Mouse (Mus musculus): ENCODE results near the gene Erf. TPM values are rescaled to one million over a fixed set of nuclear protein-coding genes. Genes with fewer than 3 reads are reported as not detected.
A peak's percentile ranks its signal among the peaks of the same experiment; 100 is the strongest.

The Erf gene
- polyA plus RNA-seq, 1 experiment from 2014 or later, result 11.0 TPM

DNA sequence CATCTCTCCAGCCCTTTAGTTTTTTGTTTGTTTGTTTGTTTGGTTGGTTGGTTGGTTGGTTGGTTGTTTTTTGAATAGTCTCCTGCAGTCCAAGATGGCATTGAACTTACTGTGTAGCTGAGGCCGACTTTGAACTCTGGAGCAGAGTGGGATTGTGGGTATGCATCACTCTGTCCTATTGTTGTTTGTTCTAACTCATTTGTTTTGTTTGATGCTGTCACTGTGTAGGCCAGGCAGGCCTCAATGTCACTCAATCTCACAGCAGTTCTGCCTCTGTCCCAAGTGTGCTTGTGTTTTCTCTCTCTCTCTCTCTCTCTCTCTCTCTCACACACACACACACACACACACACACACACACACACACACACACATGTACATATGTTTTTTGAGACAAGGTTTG lies 11.3 kb upstream of the Erf start:
- no peaks in the 10 kb centered on the region for H3K4me1 ChIP-seq (ENCODE audit: control insufficient read depth, insufficient read depth, low read length)
- ATAC-seq (ENCODE audit: insufficient read depth, low FRiP score), result no peak
- no peak overlapping the region for H3K4me2 ChIP-seq (ENCODE audit: low read depth, low read length)
- no peaks in the 10 kb centered on the region for H3K36me3 ChIP-seq (ENCODE audit: control insufficient read depth, insufficient read depth, low read length)
- no peak overlapping the region for H3K27ac ChIP-seq (ENCODE audit: low read length)
- H3K9ac ChIP-seq (ENCODE audit: low read length), result no peak overlapping the region
- WGBS, result 75% methylated on average over 1 of the region's 1 CpGs
- H3K9me3 ChIP-seq (replicated peaks; ENCODE audit: control insufficient read depth, low read length), result no peaks in the 10 kb centered on the region
- no peak overlapping the region for H3K4me3 ChIP-seq (replicated peaks; ENCODE audit: low read length)
- H3K27me3 ChIP-seq (ENCODE audit: control insufficient read depth, insufficient read depth, low read length), result no peaks in the 10 kb centered on the region

GRCm38 (mm10) chr7:25251822-25252221 lies 1.3 kb upstream of the Erf start:
- 23% methylated on average over 8 of the region's 8 CpGs for WGBS
- no peak for ATAC-seq (ENCODE audit: insufficient read depth, low FRiP score)

DNA sequence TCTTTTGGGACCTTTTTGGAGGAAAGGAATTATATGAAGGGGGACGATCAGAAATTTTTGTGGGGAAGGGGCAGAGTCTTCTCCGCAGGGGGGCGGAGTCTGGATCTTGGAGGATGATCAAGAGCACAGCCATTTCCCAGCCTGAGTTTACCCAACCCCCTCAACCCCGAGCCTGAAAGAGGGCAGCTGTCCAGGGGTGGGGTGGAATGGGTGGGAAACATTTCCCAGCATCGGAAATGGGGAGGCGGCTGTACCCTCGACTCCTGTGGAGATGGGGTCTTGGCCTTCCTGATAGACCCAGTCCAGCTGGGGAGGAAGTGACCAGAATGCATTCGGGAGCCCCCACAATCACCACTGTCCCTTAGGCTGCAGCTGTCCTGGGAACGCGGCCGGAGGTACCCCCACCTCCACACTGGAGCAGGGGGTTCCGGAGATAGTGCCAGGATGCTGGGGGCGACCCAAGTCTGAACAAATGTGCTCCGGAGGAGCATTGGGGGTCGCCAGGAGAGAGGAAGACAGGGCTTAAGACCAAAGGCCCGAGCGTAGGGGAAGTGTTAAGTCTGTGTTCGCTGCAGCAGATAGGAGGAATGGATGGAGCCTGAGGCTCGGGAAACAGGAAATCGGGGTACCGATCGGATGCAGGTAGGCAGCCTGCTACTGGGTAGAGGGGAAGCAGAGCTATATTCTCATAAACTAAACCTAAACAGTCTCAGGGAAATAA lies 670 bp upstream of the Erf start:
- peak overlapping the region; percentile 89 for H3K9ac ChIP-seq (ENCODE audit: low read length)
- H3K4me2 ChIP-seq (ENCODE audit: low read depth, low read length), result peak overlapping the region; percentile 93
- peak overlapping the region; percentile 75 for H3K4me3 ChIP-seq (replicated peaks; ENCODE audit: low read length)
- H3K4me1 ChIP-seq (ENCODE audit: control insufficient read depth, insufficient read depth, low read length), result peaks cover 33% of the 10 kb centered on the region
- H3K9me3 ChIP-seq (replicated peaks; ENCODE audit: control insufficient read depth, low read length), result no peaks in the 10 kb centered on the region
- H3K27ac ChIP-seq (ENCODE audit: low read length), result peak overlapping the region; percentile 99
- H3K36me3 ChIP-seq (ENCODE audit: control insufficient read depth, insufficient read depth, low read length), result no peaks in the 10 kb centered on the region
- WGBS, result 3% methylated on average over 22 of the region's 22 CpGs
- H3K27me3 ChIP-seq (ENCODE audit: control insufficient read depth, insufficient read depth, low read length), result no peaks in the 10 kb centered on the region
- ATAC-seq (ENCODE audit: insufficient read depth, low FRiP score), result peak; percentile 41

More at GRCm38 (mm10) chr7:25251822-25252221, 1.3 kb upstream of the Erf start:
- Histone ChIP-seq H3K4me3 (replicated peaks; ENCODE audit: low read length) (peak overlapping the region; percentile 75), H3K27ac (ENCODE audit: low read length) (peak overlapping the region; percentile 99), H3K9me3 (replicated peaks; ENCODE audit: control insufficient read depth, low read length) (no peaks in the 10 kb centered on the region), H3K36me3 (ENCODE audit: control insufficient read depth, insufficient read depth, low read length) (no peaks in the 10 kb centered on the region), H3K27me3 (ENCODE audit: control insufficient read depth, insufficient read depth, low read length) (no peaks in the 10 kb centered on the region), H3K4me1 (ENCODE audit: control insufficient read depth, insufficient read depth, low read length) (peaks cover 27% of the 10 kb centered on the region), H3K4me2 (ENCODE audit: low read depth, low read length) (peak overlapping the region; percentile 93), H3K9ac (ENCODE audit: low read length) (peak overlapping the region; percentile 89)

GRCm38 (mm10) chr7:25249314-25250140 lies 1.0 kb downstream of the Erf start:
- Histone ChIP-seq H3K36me3 (ENCODE audit: control insufficient read depth, insufficient read depth, low read length) (peaks cover 14% of the 10 kb centered on the region; the same call in 1 of the 2 replicates), H3K9me3 (replicated peaks; ENCODE audit: control insufficient read depth, low read length) (no peaks in the 10 kb centered on the region), H3K27me3 (ENCODE audit: control insufficient read depth, insufficient read depth, low read length) (no peaks in the 10 kb centered on the region), H3K9ac (ENCODE audit: low read length) (peak overlapping the region; percentile 89), H3K27ac (ENCODE audit: low read length) (peak overlapping the region; percentile 99), H3K4me3 (replicated peaks; ENCODE audit: low read length) (peak overlapping the region; percentile 75), H3K4me2 (ENCODE audit: low read depth, low read length) (peak overlapping the region; percentile 93), H3K4me1 (ENCODE audit: control insufficient read depth, insufficient read depth, low read length) (peaks cover 40% of the 10 kb centered on the region)
- ATAC-seq (ENCODE audit: insufficient read depth, low FRiP score), result peak; percentile 71
- under 1% methylated on average over 50 of the region's 73 CpGs for WGBS

GRCm38 (mm10) chr7:25248846-25249313 lies 1.7 kb downstream of the Erf start:
- peak overlapping the region; percentile 75 for H3K4me3 ChIP-seq (replicated peaks; ENCODE audit: low read length)
- ATAC-seq (ENCODE audit: insufficient read depth, low FRiP score), result peak; percentile 18
- H3K4me1 ChIP-seq (ENCODE audit: control insufficient read depth, insufficient read depth, low read length), result peaks cover 40% of the 10 kb centered on the region
- peak overlapping the region; percentile 93 for H3K4me2 ChIP-seq (ENCODE audit: low read depth, low read length)
- H3K27ac ChIP-seq (ENCODE audit: low read length), result peak overlapping the region; percentile 99
- no peaks in the 10 kb centered on the region for H3K9me3 ChIP-seq (replicated peaks; ENCODE audit: control insufficient read depth, low read length)
- WGBS, result 1% methylated on average over 25 of the region's 25 CpGs
- H3K27me3 ChIP-seq (ENCODE audit: control insufficient read depth, insufficient read depth, low read length), result no peaks in the 10 kb centered on the region
- peak overlapping the region; percentile 89 for H3K9ac ChIP-seq (ENCODE audit: low read length)
- H3K36me3 ChIP-seq (ENCODE audit: control insufficient read depth, insufficient read depth, low read length), result peaks cover 14% of the 10 kb centered on the region; the same call in 1 of the 2 replicates

DNA sequence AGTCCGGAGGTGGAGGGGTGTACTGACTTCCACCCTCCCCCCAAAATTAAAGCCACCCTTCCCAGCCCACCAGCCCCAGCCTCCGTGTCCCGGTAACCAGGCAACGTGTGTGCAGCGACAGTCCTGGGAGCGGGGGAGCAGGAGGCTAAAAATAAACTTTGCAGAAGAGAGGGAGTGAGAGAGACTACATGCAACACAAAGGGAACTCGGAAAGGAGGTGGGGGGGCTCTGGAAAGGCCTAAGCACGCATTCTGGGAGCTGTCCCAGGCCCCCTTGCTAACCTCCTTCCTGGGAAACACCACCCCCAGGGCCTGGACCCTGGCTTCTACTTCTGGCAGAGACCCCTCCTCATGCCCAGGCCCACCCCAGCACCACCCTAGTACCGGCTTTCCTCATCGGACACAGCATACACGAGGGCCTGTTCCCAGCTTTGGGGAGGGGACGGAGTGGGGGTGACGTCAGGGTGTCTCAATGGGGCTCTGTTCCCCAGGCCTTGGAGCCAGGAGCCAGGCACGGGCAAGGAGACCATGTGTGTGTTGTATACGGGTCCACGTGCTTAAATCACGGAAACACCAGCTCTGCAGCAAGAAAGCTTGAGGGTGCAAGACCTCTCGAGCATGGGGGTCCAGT lies 2.4 kb downstream of the Erf start:
- Histone ChIP-seq H3K9ac (ENCODE audit: low read length) (peak overlapping the region; percentile 89), H3K4me3 (replicated peaks; ENCODE audit: low read length) (peak overlapping the region; percentile 75), H3K4me1 (ENCODE audit: control insufficient read depth, insufficient read depth, low read length) (peaks cover 40% of the 10 kb centered on the region), H3K9me3 (replicated peaks; ENCODE audit: control insufficient read depth, low read length) (no peaks in the 10 kb centered on the region), H3K36me3 (ENCODE audit: control insufficient read depth, insufficient read depth, low read length) (peaks cover 14% of the 10 kb centered on the region; the same call in 1 of the 2 replicates), H3K4me2 (ENCODE audit: low read depth, low read length) (peak overlapping the region; percentile 93), H3K27me3 (ENCODE audit: control insufficient read depth, insufficient read depth, low read length) (no peaks in the 10 kb centered on the region), H3K27ac (ENCODE audit: low read length) (peak overlapping the region; percentile 99)
- ATAC-seq (ENCODE audit: insufficient read depth, low FRiP score), result 0 out of 2 replicates have a peak, but pooled peaks have one; percentile 0
- WGBS, result under 1% methylated on average over 18 of the region's 18 CpGs

DNA sequence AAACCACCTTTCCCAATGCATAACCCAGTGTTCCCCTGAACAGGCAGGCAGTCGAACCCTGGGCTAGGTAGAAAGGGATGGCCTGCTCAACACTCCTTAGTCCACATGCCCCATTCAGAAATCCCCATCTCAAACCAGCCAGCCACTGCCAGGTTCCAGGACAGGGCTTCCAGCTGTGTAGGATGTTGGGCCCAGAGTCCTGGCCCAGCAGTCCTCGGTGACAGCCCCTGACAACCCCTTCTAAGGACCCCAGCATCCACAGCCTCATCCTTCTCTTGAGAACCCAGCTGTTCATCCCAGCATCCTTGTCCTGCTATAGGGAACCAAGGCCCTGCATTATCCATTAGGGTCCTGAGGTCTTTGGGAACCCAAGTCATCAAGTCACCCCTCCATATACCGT lies 3.1 kb downstream of the Erf start:
- H3K9ac ChIP-seq (ENCODE audit: low read length), result peak overlapping the region; percentile 89
- H3K4me2 ChIP-seq (ENCODE audit: low read depth, low read length), result peak overlapping the region; percentile 93
- peaks cover 14% of the 10 kb centered on the region; the same call in 1 of the 2 replicates for H3K36me3 ChIP-seq (ENCODE audit: control insufficient read depth, insufficient read depth, low read length)

GRCm38 (mm10) chr7:25246759-25247137 lies 3.8 kb downstream of the Erf start:
- H3K4me1 ChIP-seq (ENCODE audit: control insufficient read depth, insufficient read depth, low read length), result peaks cover 37% of the 10 kb centered on the region
- peaks cover 14% of the 10 kb centered on the region; the same call in 1 of the 2 replicates for H3K36me3 ChIP-seq (ENCODE audit: control insufficient read depth, insufficient read depth, low read length)
- H3K27ac ChIP-seq (ENCODE audit: low read length), result peak overlapping the region; percentile 99
- peak overlapping the region; percentile 89 for H3K9ac ChIP-seq (ENCODE audit: low read length)
- no peaks in the 10 kb centered on the region for H3K27me3 ChIP-seq (ENCODE audit: control insufficient read depth, insufficient read depth, low read length)
- no peaks in the 10 kb centered on the region for H3K9me3 ChIP-seq (replicated peaks; ENCODE audit: control insufficient read depth, low read length)
- H3K4me3 ChIP-seq (replicated peaks; ENCODE audit: low read length), result peak overlapping the region; percentile 75
- H3K4me2 ChIP-seq (ENCODE audit: low read depth, low read length), result peak overlapping the region; percentile 93
- ATAC-seq (ENCODE audit: insufficient read depth, low FRiP score), result no peak
- WGBS, result 24% methylated on average over 4 of the region's 4 CpGs

More for the DNA sequence above, 3.1 kb downstream of the Erf start:
- no peaks in the 10 kb centered on the region for H3K27me3 ChIP-seq (ENCODE audit: control insufficient read depth, insufficient read depth, low read length)
- H3K4me3 ChIP-seq (replicated peaks; ENCODE audit: low read length), result peak overlapping the region; percentile 75
- no peaks in the 10 kb centered on the region for H3K9me3 ChIP-seq (replicated peaks; ENCODE audit: control insufficient read depth, low read length)
- no peak for ATAC-seq (ENCODE audit: insufficient read depth, low FRiP score)
- WGBS, result 12% methylated on average over 3 of the region's 3 CpGs
- peak overlapping the region; percentile 99 for H3K27ac ChIP-seq (ENCODE audit: low read length)
- H3K4me1 ChIP-seq (ENCODE audit: control insufficient read depth, insufficient read depth, low read length), result peaks cover 40% of the 10 kb centered on the region

All from stomach, embryonic 16.5 days (tissue).